Mouse (Mus musculus) forebrain, embryonic 12.5 days (tissue): ENCODE measurements around the gene Vrtn. TPM values are rescaled to one million over a fixed set of nuclear protein-coding genes. Genes with fewer than 3 reads are reported as not detected.
A peak's percentile ranks its signal among the peaks of the same experiment; 100 is the strongest.

Experiments
- ATAC-seq: fragments of 200-750 bp; cut with Nextera tagmentation; 2 replicates; pipeline ENCODE4 v1.8.0; 2017; ENCODE audit warnings: moderate TSS enrichment; ENCODE audit not compliant: low FRiP score
- H3K27ac ChIP-seq: fragments of 300-500 bp; sonication (generic); 2 replicates; pipeline ENCODE4 v1.5.1; 2016; ENCODE audit warnings: mild to moderate bottlenecking
- H3K27me3 ChIP-seq: fragments of 300-500 bp; sonication (generic); 2 replicates; pipeline ENCODE4 v1.6.1; 2016; ENCODE audit warnings: mild to moderate bottlenecking
- H3K36me3 ChIP-seq: fragments of 300-500 bp; sonication (generic); replicated peaks from 2 replicates; pipeline ENCODE4 v1.6.1; 2016; ENCODE audit warnings: mild to moderate bottlenecking
- H3K4me1 ChIP-seq: fragments of 300-500 bp; sonication (generic); 2 replicates; pipeline ENCODE4 v1.6.1; 2016
- H3K4me2 ChIP-seq: fragments of 300-500 bp; sonication (generic); 2 replicates; pipeline ENCODE4 v1.6.1; 2016; ENCODE audit warnings: mild to moderate bottlenecking, moderate library complexity
- H3K4me3 ChIP-seq: fragments of 300-500 bp; sonication (generic); replicated peaks from 2 replicates; pipeline ENCODE4 v1.5.1; 2016; ENCODE audit warnings: mild to moderate bottlenecking
- H3K9ac ChIP-seq: fragments of 300-500 bp; sonication (generic); 2 replicates; pipeline ENCODE4 v1.6.1; 2016; ENCODE audit warnings: mild to moderate bottlenecking
- H3K9me3 ChIP-seq: fragments of 300-500 bp; sonication (generic); 2 replicates; pipeline ENCODE4 v1.6.1; 2016
- WGBS: fragments of 180-500 bp; shearing (Covaris S2); methylation state at CpG from one replicate; pipeline ENCODE4 v1.1.7; 2016; 5-methylcytosine and 5-hydroxymethylcytosine counted together
- polyA plus RNA-seq: library from polyadenylated mRNA; unstranded; fragments of >200 nt; fragmentation: Nextera tagmentation; extraction: Ambion mirVana; gene quantifications from 2 replicates; pipeline ENCODE4 v1.2.1, GENCODE M21; 2016

Gene Vrtn
- not detected in 2 replicates for polyA plus RNA-seq

- no peak within 1 kb of the TSS for H3K27ac ChIP-seq
- H3K4me3 ChIP-seq, result no peak within 1 kb of the TSS
- H3K9ac ChIP-seq, result no peak within 1 kb of the TSS
- H3K27me3 ChIP-seq, result peaks cover 54% of the 10 kb centered on the region
- WGBS, result 4% methylated on average over 9 of the region's 9 CpGs
- no peak within 1 kb of the TSS for H3K4me2 ChIP-seq
- H3K9me3 ChIP-seq, result no peaks in the 10 kb centered on the region
- H3K36me3 ChIP-seq, result no peaks in the 10 kb centered on the region
- ATAC-seq, result no peak
- no peaks in the 10 kb centered on the region for H3K4me1 ChIP-seq
Measured at GRCm38 (mm10) chr12:84640654-84641053, at the start of gene Vrtn. TSS of gene Vrtn (plus strand) at chr12:84641019.

DNA sequence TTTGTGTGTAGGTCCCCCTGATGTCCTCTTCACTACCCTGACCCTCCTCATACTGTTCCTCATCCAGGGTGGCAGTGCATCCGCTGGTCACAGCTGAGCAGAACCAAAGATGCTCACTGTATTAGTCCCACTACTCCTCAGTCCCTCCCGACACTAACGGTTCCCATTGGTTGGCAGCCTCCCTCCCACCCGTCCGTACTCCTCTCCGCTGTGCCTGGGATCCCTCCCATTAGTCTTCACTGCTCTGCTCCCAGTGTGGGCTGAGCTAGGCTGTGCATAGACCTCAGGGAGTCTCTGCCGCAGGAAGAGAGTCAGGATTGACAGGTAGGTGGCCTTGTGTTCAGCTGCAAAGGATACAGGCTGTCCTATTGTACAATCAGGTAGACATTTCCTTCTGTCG is 42.5 kb upstream of the Vrtn start:
- Histone ChIP-seq H3K4me1 (no peaks in the 10 kb centered on the region), H3K9me3 (no peaks in the 10 kb centered on the region), H3K9ac (no peak overlapping the region), H3K4me2 (no peak overlapping the region), H3K27ac (no peak overlapping the region), H3K27me3 (peaks cover 30% of the 10 kb centered on the region), H3K4me3 (no peak overlapping the region), H3K36me3 (peaks cover 6% of the 10 kb centered on the region)
- ATAC-seq, result no peak
- WGBS, result 22% methylated on average over 8 of the region's 8 CpGs

DNA sequence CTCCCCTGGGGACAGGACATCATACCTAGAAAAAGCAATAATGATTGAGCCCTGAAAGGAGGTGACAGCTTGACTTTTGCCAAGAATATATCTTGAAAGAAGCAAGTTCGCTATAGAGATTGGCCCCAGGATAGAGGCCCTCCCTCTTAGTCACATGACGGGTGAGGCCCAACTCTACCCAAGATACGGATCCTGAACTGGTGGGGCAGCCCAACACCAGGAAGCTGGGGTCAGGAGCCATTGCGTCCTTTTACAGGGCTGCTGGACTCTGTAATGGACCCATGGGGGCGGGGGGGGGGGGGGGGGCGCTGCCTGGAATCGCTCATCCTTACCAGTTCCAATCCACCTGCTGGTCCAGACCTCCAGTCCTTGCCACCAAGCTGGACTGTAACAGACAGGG is 36.8 kb upstream of the Vrtn start:
- Histone ChIP-seq H3K4me3 (no peak overlapping the region), H3K4me1 (no peaks in the 10 kb centered on the region), H3K9ac (no peak overlapping the region), H3K4me2 (no peak overlapping the region), H3K27me3 (peaks cover 4% of the 10 kb centered on the region; the same call in 1 of the 2 replicates), H3K36me3 (peaks cover 15% of the 10 kb centered on the region), H3K9me3 (no peaks in the 10 kb centered on the region), H3K27ac (no peak overlapping the region)
- 87% methylated on average over 6 of the region's 7 CpGs for WGBS
- ATAC-seq, result no peak

- H3K4me1 ChIP-seq, result no peaks in the 10 kb centered on the region
- H3K27me3 ChIP-seq, result no peaks in the 10 kb centered on the region
- ATAC-seq, result no peak
- no peak overlapping the region for H3K9ac ChIP-seq
- H3K4me3 ChIP-seq, result no peak overlapping the region
- no peak overlapping the region for H3K4me2 ChIP-seq
- 86% methylated on average over 7 of the region's 7 CpGs for WGBS
- H3K27ac ChIP-seq, result no peak overlapping the region
- H3K9me3 ChIP-seq, result no peaks in the 10 kb centered on the region
- peaks cover 15% of the 10 kb centered on the region for H3K36me3 ChIP-seq
Measured at GRCm38 (mm10) chr12:84605860-84606259, 35.0 kb upstream of the Vrtn start.

- 91% methylated on average over 10 of the region's 10 CpGs for WGBS
- Histone ChIP-seq H3K4me3 (no peak overlapping the region), H3K27ac (no peak overlapping the region), H3K27me3 (no peaks in the 10 kb centered on the region; the same call in 1 of the 2 replicates), H3K4me2 (no peak overlapping the region), H3K9ac (no peak overlapping the region), H3K9me3 (no peaks in the 10 kb centered on the region), H3K4me1 (0 out of 2 replicates have a peak, but pooled peaks cover 4% of the 10 kb centered on the region), H3K36me3 (peaks cover 5% of the 10 kb centered on the region; the same call in 1 of the 2 replicates)
- no peak for ATAC-seq
Measured at GRCm38 (mm10) chr12:84611718-84612117, 29.1 kb upstream of the Vrtn start.

- H3K4me1 ChIP-seq, result 0 out of 2 replicates have a peak, but pooled peaks cover 5% of the 10 kb centered on the region
- H3K9ac ChIP-seq, result no peak overlapping the region
- peaks cover 4% of the 10 kb centered on the region; the same call in 1 of the 2 replicates for H3K36me3 ChIP-seq
- no peaks in the 10 kb centered on the region for H3K9me3 ChIP-seq
- no peak overlapping the region for H3K4me3 ChIP-seq
- no peaks in the 10 kb centered on the region; the same call in 1 of the 2 replicates for H3K27me3 ChIP-seq
- ATAC-seq, result no peak
- 77% methylated on average over 8 of the region's 8 CpGs for WGBS
- H3K4me2 ChIP-seq, result no peak overlapping the region
- no peak overlapping the region for H3K27ac ChIP-seq
Measured at GRCm38 (mm10) chr12:84612518-84612917, 28.3 kb upstream of the Vrtn start.

- no peak for ATAC-seq
- no peak overlapping the region for H3K4me2 ChIP-seq
- H3K4me1 ChIP-seq, result peaks cover 9% of the 10 kb centered on the region; the same call in 1 of the 2 replicates
- H3K36me3 ChIP-seq, result no peaks in the 10 kb centered on the region
- H3K9me3 ChIP-seq, result no peaks in the 10 kb centered on the region
- no peak overlapping the region for H3K9ac ChIP-seq
- H3K4me3 ChIP-seq, result no peak overlapping the region
- H3K27ac ChIP-seq, result no peak overlapping the region
- 86% methylated on average over 11 of the region's 11 CpGs for WGBS
- no peaks in the 10 kb centered on the region; the same call in 1 of the 2 replicates for H3K27me3 ChIP-seq
Measured at GRCm38 (mm10) chr12:84614001-84614400, 26.8 kb upstream of the Vrtn start.

DNA sequence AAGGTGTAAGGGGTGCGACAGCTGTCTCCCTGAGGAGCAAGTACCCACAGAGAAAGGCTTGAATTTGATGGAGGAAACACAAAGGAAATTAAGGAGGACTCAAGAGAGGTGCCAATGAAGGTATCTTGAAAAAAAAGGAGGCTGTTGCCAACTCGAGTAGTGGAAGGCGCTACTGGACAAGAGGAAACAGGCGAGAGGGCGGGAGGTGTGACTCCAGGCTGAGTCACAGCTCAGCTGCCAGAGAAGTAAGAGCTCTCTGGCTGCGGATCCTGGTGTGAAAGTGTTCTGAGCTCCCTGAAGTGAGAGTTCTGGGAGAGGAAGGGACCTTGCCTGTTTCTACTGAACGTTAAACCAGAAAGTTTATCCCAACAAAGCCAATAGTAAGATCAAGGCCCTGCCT is 26.3 kb upstream of the Vrtn start:
- Histone ChIP-seq H3K27me3 (no peaks in the 10 kb centered on the region; the same call in 1 of the 2 replicates), H3K9me3 (no peaks in the 10 kb centered on the region), H3K36me3 (no peaks in the 10 kb centered on the region), H3K4me2 (no peak overlapping the region), H3K4me1 (peaks cover 9% of the 10 kb centered on the region; the same call in 1 of the 2 replicates), H3K27ac (no peak overlapping the region), H3K9ac (no peak overlapping the region), H3K4me3 (no peak overlapping the region)
- no peak for ATAC-seq
- WGBS, result 77% methylated on average over 7 of the region's 7 CpGs

DNA sequence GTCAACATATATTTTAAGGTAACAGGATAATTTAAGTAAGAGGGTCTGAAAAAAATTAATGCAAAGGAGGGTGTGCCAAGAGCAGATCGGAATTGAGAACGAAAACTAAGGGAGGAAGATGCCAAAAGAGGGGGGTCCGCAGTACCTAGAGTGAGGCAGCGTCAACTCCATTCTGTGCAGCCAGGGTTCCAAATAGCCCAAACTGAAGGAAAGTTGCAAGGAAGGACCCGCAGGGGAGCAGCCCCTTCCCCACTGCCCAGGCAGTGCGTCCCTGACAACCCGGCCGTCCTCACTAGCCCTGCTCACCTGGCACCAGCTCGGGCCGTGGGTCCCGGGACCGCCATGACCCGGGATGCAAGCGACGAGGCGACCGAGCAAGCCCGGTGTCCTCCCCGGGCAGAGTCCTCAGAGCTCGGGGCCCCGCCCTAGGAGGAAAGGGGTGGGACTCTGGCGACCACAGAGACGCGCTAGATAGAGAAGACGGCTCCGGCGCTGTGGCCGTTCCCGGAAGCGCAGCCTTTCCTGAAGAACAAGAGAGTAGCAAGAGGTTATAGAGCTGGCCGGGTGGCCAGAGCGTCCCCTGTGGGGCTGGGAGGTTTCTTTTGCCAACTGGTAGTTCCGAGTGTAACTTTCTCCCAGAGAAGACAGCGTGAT is 23.7 kb upstream of the Vrtn start, which contains the start of gene Abcd4:
TSS of gene Abcd4 (minus strand) at position 437 of the 654 bp plus-strand sequence.
- H3K4me1 ChIP-seq, result peaks cover 9% of the 10 kb centered on the region
- H3K9me3 ChIP-seq, result no peaks in the 10 kb centered on the region
- H3K4me3 ChIP-seq, result peak within 1 kb of the TSS; percentile 62
- H3K27me3 ChIP-seq, result no peaks in the 10 kb centered on the region; the same call in 1 of the 2 replicates
- 1% methylated on average over 34 of the region's 34 CpGs for WGBS
- H3K27ac ChIP-seq, result 0 out of 2 replicates have a peak within 1 kb of the TSS, but pooled peaks have one; percentile 6
- peak within 1 kb of the TSS; percentile 62 for H3K4me2 ChIP-seq
- peak; percentile 96 for ATAC-seq
- no peaks in the 10 kb centered on the region for H3K36me3 ChIP-seq
- H3K9ac ChIP-seq, result peak within 1 kb of the TSS; percentile 65

DNA sequence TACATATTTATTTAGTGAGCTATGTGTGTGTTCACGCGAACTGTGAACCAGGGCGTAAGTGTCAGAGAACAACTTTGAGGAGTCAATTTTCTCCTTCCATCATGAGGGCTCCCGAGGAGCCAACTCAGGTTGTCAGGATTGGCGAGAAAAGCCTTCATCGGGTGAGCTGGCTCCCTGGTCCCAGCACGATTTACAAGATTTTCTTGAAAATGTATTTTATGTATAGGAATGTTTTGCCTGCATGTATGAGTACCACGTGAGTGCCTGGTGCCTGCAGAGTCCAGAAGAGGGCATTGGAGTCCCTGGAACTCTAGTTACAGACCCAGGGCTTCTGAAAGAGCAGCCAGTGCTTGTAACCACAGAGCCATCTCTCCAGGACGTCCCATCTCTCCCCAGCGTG is 23.2 kb upstream of the Vrtn start:
- Histone ChIP-seq H3K4me2 (peak overlapping the region; percentile 62), H3K27me3 (no peaks in the 10 kb centered on the region), H3K4me1 (peaks cover 9% of the 10 kb centered on the region), H3K36me3 (no peaks in the 10 kb centered on the region), H3K9ac (peak overlapping the region; percentile 50), H3K27ac (no peak overlapping the region), H3K9me3 (no peaks in the 10 kb centered on the region), H3K4me3 (peak overlapping the region; percentile 62)
- ATAC-seq, result peak; percentile 52
- WGBS, result 4% methylated on average over 10 of the region's 10 CpGs

DNA sequence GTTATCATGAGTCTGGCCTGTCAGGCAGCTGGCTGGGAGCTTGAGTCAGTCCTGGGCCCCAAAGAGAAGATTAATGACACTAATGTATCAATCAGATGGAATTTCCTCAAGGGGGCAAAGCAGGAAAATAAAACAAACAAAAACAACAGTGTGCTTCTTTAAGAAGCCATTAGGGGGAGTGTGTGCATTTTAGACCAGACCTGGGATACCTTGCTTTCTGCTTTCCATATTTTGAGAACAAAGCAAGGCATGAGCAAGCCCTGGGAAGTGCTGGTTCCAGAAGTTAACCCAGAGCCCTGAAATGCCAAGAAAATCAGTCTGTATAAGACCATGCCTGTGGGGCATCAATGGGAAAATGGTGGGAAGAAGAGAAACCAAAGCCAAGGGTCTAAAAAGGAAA is 19.8 kb upstream of the Vrtn start:
- Histone ChIP-seq H3K27me3 (no peaks in the 10 kb centered on the region), H3K4me2 (no peak overlapping the region), H3K4me1 (peaks cover 16% of the 10 kb centered on the region), H3K9me3 (no peaks in the 10 kb centered on the region), H3K27ac (no peak overlapping the region), H3K36me3 (no peaks in the 10 kb centered on the region), H3K4me3 (no peak overlapping the region), H3K9ac (no peak overlapping the region)
- ATAC-seq, result no peak

DNA sequence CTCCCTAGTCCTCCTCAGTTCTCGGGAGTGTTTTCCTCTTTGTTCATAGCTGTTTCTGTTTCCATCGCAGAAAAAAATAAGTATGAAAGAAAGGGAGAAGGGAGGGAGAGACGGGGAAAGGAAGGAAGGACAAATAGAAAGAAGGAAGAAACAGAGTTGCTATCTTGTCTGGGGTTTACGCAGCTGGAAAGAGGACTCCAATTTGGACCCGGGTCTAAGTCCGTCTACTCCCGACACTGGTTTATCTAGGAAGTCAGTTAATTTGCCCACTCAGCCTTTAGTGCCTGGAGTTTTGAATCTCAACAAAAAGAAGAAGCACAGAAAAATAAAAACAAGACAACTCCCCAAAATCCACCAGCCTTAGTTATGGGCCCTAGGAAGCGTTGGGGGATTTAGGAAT is 16.2 kb upstream of the Vrtn start:
- 0 out of 2 replicates have a peak, but pooled peaks cover 6% of the 10 kb centered on the region for H3K27me3 ChIP-seq
- H3K4me2 ChIP-seq, result peak overlapping the region; percentile 35; the same call in 1 of the 2 replicates
- H3K9me3 ChIP-seq, result no peaks in the 10 kb centered on the region
- H3K9ac ChIP-seq, result no peak overlapping the region
- peak overlapping the region; percentile 10 for H3K27ac ChIP-seq
- H3K4me3 ChIP-seq, result no peak overlapping the region
- WGBS, result 14% methylated on average over 8 of the region's 8 CpGs
- H3K4me1 ChIP-seq, result peaks cover 9% of the 10 kb centered on the region
- no peak for ATAC-seq
- H3K36me3 ChIP-seq, result no peaks in the 10 kb centered on the region

GRCm38 (mm10) chr12:84625116-84625515 is 15.7 kb upstream of the Vrtn start:
- peaks cover 9% of the 10 kb centered on the region for H3K4me1 ChIP-seq
- H3K36me3 ChIP-seq, result no peaks in the 10 kb centered on the region
- H3K4me2 ChIP-seq, result peak overlapping the region; percentile 35
- H3K27me3 ChIP-seq, result 0 out of 2 replicates have a peak, but pooled peaks cover 6% of the 10 kb centered on the region
- H3K9me3 ChIP-seq, result no peaks in the 10 kb centered on the region
- peak; percentile 68; the same call in 1 of the 2 replicates for ATAC-seq
- H3K4me3 ChIP-seq, result no peak overlapping the region
- H3K27ac ChIP-seq, result peak overlapping the region; percentile 10
- 0 out of 2 replicates have a peak overlapping the region, but pooled peaks have one; percentile 29 for H3K9ac ChIP-seq
- WGBS, result 2% methylated on average over 9 of the region's 9 CpGs
